Mouse (Mus musculus) layer of hippocampus, adult 18-20 months (tissue): ENCODE data around the gene Ppil6. TPM values are rescaled to one million over a fixed set of nuclear protein-coding genes. Genes with fewer than 3 reads are reported as not detected.

Source experiments
- DNase-seq, 2 experiments: peaks; one replicate each; pipeline ENCODE4 v3.0.0; 2022; ENCODE audit warnings: low spot score in 2 of 2
- total RNA-seq, 2 experiments: library from RNA; stranded (reverse); gene quantifications; 2 replicates each; pipeline ENCODE4 v1.2.3; 2021

Ppil6 gene
- total RNA-seq, 2 experiments from 2014 or later: 3.7 to 5.6 TPM

GRCm38 (mm10) chr10:41477278-41478181, 12.7 kb upstream of the Ppil6 start:
- peak in 1 of 2 experiments; percentile 51 for DNase-seq

- no peak for DNase-seq
Observed at GRCm38 (mm10) chr10:41479961-41480360, 10.3 kb upstream of the Ppil6 start.

GRCm38 (mm10) chr10:41480938-41481880, 9.0 kb upstream of the Ppil6 start:
- DNase-seq: no peak

GRCm38 (mm10) chr10:41482446-41482845, 7.8 kb upstream of the Ppil6 start:
- DNase-seq: no peak

GRCm38 (mm10) chr10:41485778-41486177, 4.5 kb upstream of the Ppil6 start:
- DNase-seq: no peak

GRCm38 (mm10) chr10:41486506-41487170, 3.6 kb upstream of the Ppil6 start:
- DNase-seq: no peak

GRCm38 (mm10) chr10:41488877-41489276, 1.4 kb upstream of the Ppil6 start:
- DNase-seq: no peak

GRCm38 (mm10) chr10:41489294-41489693, 945 bp upstream of the Ppil6 start:
- no peak for DNase-seq

GRCm38 (mm10) chr10:41490518-41490873, 257 bp downstream of the Ppil6 start:
- DNase-seq: no peak

GRCm38 (mm10) chr10:41491111-41491510, 872 bp downstream of the Ppil6 start:
- DNase-seq: no peak

- DNase-seq: peak in 1 of 2 experiments; percentile 44
Observed at GRCm38 (mm10) chr10:41500941-41501340, 10.7 kb downstream of the Ppil6 start.

GRCm38 (mm10) chr10:41504996-41505395, 14.8 kb downstream of the Ppil6 start:
- DNase-seq: no peak

GRCm38 (mm10) chr10:41505446-41505845, 15.2 kb downstream of the Ppil6 start:
- peak; percentile 63 to 88 for DNase-seq

- no peak for DNase-seq
Observed at GRCm38 (mm10) chr10:41509160-41509559, 18.9 kb downstream of the Ppil6 start.

- no peak for DNase-seq
Observed at GRCm38 (mm10) chr10:41514301-41514700, 24.1 kb downstream of the Ppil6 start.

GRCm38 (mm10) chr10:41514921-41515320, 24.7 kb downstream of the Ppil6 start:
- DNase-seq: no peak

GRCm38 (mm10) chr10:41518508-41518980, 28.3 kb downstream of the Ppil6 start:
- peak; percentile 30 to 81 for DNase-seq

GRCm38 (mm10) chr10:41518981-41519618, 28.9 kb downstream of the Ppil6 start, which contains the start of gene Cd164:
Cd164 (plus strand) TSS chr10:41519414.
- peak; percentile 82 to 94 for DNase-seq

- peak; percentile 13 to 30 for DNase-seq
Observed at GRCm38 (mm10) chr10:41519640-41520409, 29.6 kb downstream of the Ppil6 start.

GRCm38 (mm10) chr10:41520410-41520673, 30.1 kb downstream of the Ppil6 start:
- DNase-seq: no peak
